9 mouse cellular contexts compared by ENCODE assay signal in the genomic region with DNA sequence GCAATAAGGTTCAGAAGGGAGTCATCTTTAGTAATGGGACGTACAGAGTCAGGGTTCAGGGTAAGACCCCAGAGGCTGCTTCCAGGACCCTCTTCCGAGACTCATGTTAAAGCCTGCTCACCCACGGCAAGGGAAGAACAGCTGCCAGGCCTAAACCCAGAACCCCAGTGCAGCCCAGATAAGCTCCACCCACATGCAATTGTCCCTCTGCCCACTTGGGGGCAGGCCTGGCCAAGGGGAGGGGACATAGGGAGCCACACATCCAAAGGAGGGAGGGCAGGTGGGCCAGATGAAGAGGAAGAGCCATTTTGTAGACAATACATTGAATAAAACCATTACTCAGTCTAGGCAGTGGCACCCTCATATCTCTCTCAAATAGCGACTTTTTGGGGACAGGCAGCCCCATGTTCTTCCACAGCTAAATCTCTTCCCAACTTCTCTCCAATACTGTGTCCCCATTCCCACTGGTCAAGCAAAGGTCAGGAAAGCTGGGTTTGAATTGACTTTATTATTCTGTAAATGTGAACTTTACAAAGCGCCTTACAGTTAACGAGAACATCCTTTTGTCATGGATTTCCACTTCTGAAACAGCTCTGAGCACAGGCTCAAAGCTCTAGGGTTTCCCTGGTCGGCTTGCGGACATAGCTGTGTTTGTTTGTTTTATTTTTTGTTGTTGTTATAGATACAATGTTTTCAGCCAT. TPM values are rescaled to one million over a fixed set of nuclear protein-coding genes. Genes with fewer than 3 reads are reported as not detected.
DNase-seq lines count a peak whose midpoint lies in the region; ATAC-seq lines count a peak whose summit lies in the region.
"Had no signal": no experiment of that assay in that cellular context is flagged by ENCODE, and none has a peak within 500 bp of the region (broad histone marks: within the 10 kb centered on the region; RNA-seq: fewer than 3 reads in every experiment).

No protein-coding gene starts in this region.

- H3K4me3 ChIP-seq in embryonic facial prominence, embryonic 14.5 days (ENCODE audit: low read depth, low read length): no peak overlapping the region
- no peak overlapping the region for H3K4me3 ChIP-seq in heart, embryonic 14.5 days (ENCODE audit: control insufficient read depth in 1 of 2, insufficient read depth in 1 of 2, low read depth in 1 of 2, low read length in 2 of 2)
- H3K4me3 ChIP-seq in neural tube, embryonic 14.5 days (ENCODE audit: low read depth, low read length): no peak overlapping the region
- H3K4me3 ChIP-seq: erythroblast, embryonic 14.5 days had no signal

- no peaks in the 10 kb centered on the region for H3K9me3 ChIP-seq in embryonic facial prominence, embryonic 14.5 days (ENCODE audit: control insufficient read depth, low read length)
- no peaks in the 10 kb centered on the region for H3K9me3 ChIP-seq in heart, embryonic 14.5 days (ENCODE audit: control insufficient read depth, low read length)
- no peaks in the 10 kb centered on the region for H3K9me3 ChIP-seq in neural tube, embryonic 14.5 days (ENCODE audit: control insufficient read depth, low read length)

- ATAC-seq in embryonic facial prominence, embryonic 14.5 days (ENCODE audit: low read depth): peak; percentile 79
- ATAC-seq in heart, embryonic 14.5 days (ENCODE audit: insufficient number of reproducible peaks, insufficient read depth, low FRiP score, low read depth): peak; percentile 44; the same call in 1 of the 2 replicates
- ATAC-seq in neural tube, embryonic 14.5 days (ENCODE audit: low read depth): peak; percentile 71

- H3K27me3 ChIP-seq in embryonic facial prominence, embryonic 14.5 days (replicated peaks; ENCODE audit: control insufficient read depth, insufficient read depth, low read length): no peaks in the 10 kb centered on the region
- H3K27me3 ChIP-seq in heart, embryonic 14.5 days (ENCODE audit: control insufficient read depth, insufficient read depth, low read length): no peaks in the 10 kb centered on the region
- H3K27me3 ChIP-seq in neural tube, embryonic 14.5 days (ENCODE audit: control insufficient read depth, insufficient read depth, low read length): no peaks in the 10 kb centered on the region

- H3K4me1 ChIP-seq in embryonic facial prominence, embryonic 14.5 days (ENCODE audit: control insufficient read depth, insufficient read depth, low read length): no peaks in the 10 kb centered on the region
- peaks cover 0 to 3% of the 10 kb centered on the region in 2 experiments; a peak in 2 of 4 replicates for H3K4me1 ChIP-seq in heart, embryonic 14.5 days (ENCODE audit: control insufficient read depth in 2 of 2, insufficient read depth in 2 of 2, low read length in 2 of 2)
- H3K4me1 ChIP-seq in neural tube, embryonic 14.5 days (ENCODE audit: control insufficient read depth, insufficient read depth, low read length): no peaks in the 10 kb centered on the region; the same call in 1 of the 2 replicates

- DNase-seq in CD4-positive helper T cell, adult 2 months (ENCODE audit: low read depth, low spot score): peak; percentile 80
- DNase-seq in adrenal gland, postnatal 36 days: peak; percentile 79 to 81
- peak; percentile 73 for DNase-seq in embryonic facial prominence, embryonic 14.5 days (ENCODE audit: low spot score)
- DNase-seq in kidney, postnatal 10 days: peak; percentile 78
- peak; percentile 63 to 75 for DNase-seq in lung, adult 18-20 months
- DNase-seq in testis, postnatal 10 days (ENCODE audit: low spot score): peak; percentile 81

- H3K9ac ChIP-seq in embryonic facial prominence, embryonic 14.5 days (ENCODE audit: low read depth, low read length): no peak overlapping the region
- no peak overlapping the region for H3K9ac ChIP-seq in heart, embryonic 14.5 days (ENCODE audit: low read length)
- H3K9ac ChIP-seq in neural tube, embryonic 14.5 days (replicated peaks; ENCODE audit: low read depth, low read length): no peak overlapping the region

- H3K27ac ChIP-seq in embryonic facial prominence, embryonic 14.5 days (replicated peaks; ENCODE audit: low read depth, low read length): no peak overlapping the region
- no peak overlapping the region for H3K27ac ChIP-seq in heart, embryonic 14.5 days (replicated peaks in 1 of 2; ENCODE audit: control insufficient read depth in 1 of 2, insufficient read depth in 1 of 2, low read depth in 2 of 2, low read length in 2 of 2)
- no peak overlapping the region for H3K27ac ChIP-seq in neural tube, embryonic 14.5 days (ENCODE audit: low read depth, low read length)

- no peak overlapping the region for H3K4me2 ChIP-seq in embryonic facial prominence, embryonic 14.5 days (ENCODE audit: low read depth, low read length)
- H3K4me2 ChIP-seq in heart, embryonic 14.5 days (ENCODE audit: low read length): no peak overlapping the region
- H3K4me2 ChIP-seq in neural tube, embryonic 14.5 days (ENCODE audit: low read depth, low read length): no peak overlapping the region

- H3K36me3 ChIP-seq in embryonic facial prominence, embryonic 14.5 days (ENCODE audit: control insufficient read depth, insufficient read depth, low read length): peaks cover 8% of the 10 kb centered on the region
- H3K36me3 ChIP-seq in heart, embryonic 14.5 days (ENCODE audit: control insufficient read depth, insufficient read depth, low read length): peaks cover 5% of the 10 kb centered on the region; the same call in 1 of the 2 replicates
- H3K36me3 ChIP-seq in neural tube, embryonic 14.5 days (ENCODE audit: control insufficient read depth, insufficient read depth, low read length): peaks cover 6% of the 10 kb centered on the region; the same call in 1 of the 2 replicates

- 36% methylated on average over 8 of the region's 8 CpGs for WGBS in embryonic facial prominence, embryonic 14.5 days
- 39% methylated on average over 8 of the region's 8 CpGs for WGBS in heart, embryonic 14.5 days
- 28% methylated on average over 8 of the region's 8 CpGs for WGBS in neural tube, embryonic 14.5 days

RNA-seq across cellular contexts. Expression of gene Ubac1, which starts 33.6 kb away (rescaled TPM):
- total RNA-seq in adrenal gland, postnatal 36 days (2021): 10 to 100 TPM; 38.1 to 38.8 TPM
- 104 and 110 TPM in 2 replicates for polyA plus RNA-seq in embryonic facial prominence, embryonic 14.5 days (2014; fragmentation: Nextera tagmentation; extraction: Ambion mirVana)
- polyA plus RNA-seq in heart, embryonic 14.5 days (2014; fragmentation: Nextera tagmentation; extraction: Ambion mirVana): 113 and 114 TPM in 2 replicates
- polyA plus RNA-seq in neural tube, embryonic 14.5 days (2014; fragmentation: Nextera tagmentation; extraction: Ambion mirVana): 154 and 155 TPM in 2 replicates
